Mouse (Mus musculus) embryonic facial prominence, embryonic 12.5 days (tissue): Measurements from ENCODE around the gene Sars2. TPM values are rescaled to one million over a fixed set of nuclear protein-coding genes. Genes with fewer than 3 reads are reported as not detected.
A peak's percentile ranks its signal among the peaks of the same experiment; 100 is the strongest.

Experiments
- ATAC-seq: fragments of 200-750 bp; cut with Nextera tagmentation; 2 replicates; pipeline ENCODE4 v1.8.0; 2017; ENCODE audit not compliant: insufficient number of reproducible peaks, insufficient read depth, low FRiP score, low TSS enrichment
- H3K27ac ChIP-seq: fragments of 300-500 bp; sonication (generic); 2 replicates; pipeline ENCODE4 v1.5.1; 2016; ENCODE audit warnings: mild to moderate bottlenecking
- H3K27me3 ChIP-seq: fragments of 300-500 bp; sonication (generic); 2 replicates; pipeline ENCODE4 v1.6.1; 2016; ENCODE audit warnings: mild to moderate bottlenecking, moderate library complexity
- H3K36me3 ChIP-seq: fragments of 300-500 bp; sonication (generic); 2 replicates; pipeline ENCODE4 v1.6.1; 2016; ENCODE audit warnings: mild to moderate bottlenecking
- H3K4me1 ChIP-seq: fragments of 300-500 bp; sonication (generic); 2 replicates; pipeline ENCODE4 v1.6.1; 2016
- H3K4me2 ChIP-seq: fragments of 300-500 bp; sonication (generic); replicated peaks from 2 replicates; pipeline ENCODE4 v1.6.1; 2016; ENCODE audit warnings: mild to moderate bottlenecking, moderate library complexity
- H3K4me3 ChIP-seq: fragments of 300-500 bp; sonication (generic); 2 replicates; pipeline ENCODE4 v1.5.1; 2016; ENCODE audit warnings: mild to moderate bottlenecking
- H3K9ac ChIP-seq: fragments of 300-500 bp; sonication (generic); 2 replicates; pipeline ENCODE4 v1.6.1; 2016; ENCODE audit warnings: mild to moderate bottlenecking, moderate library complexity
- H3K9me3 ChIP-seq: fragments of 300-500 bp; sonication (generic); 2 replicates; pipeline ENCODE4 v1.6.1; 2016; ENCODE audit warnings: mild to moderate bottlenecking, moderate library complexity
- whole genome bisulfite sequencing: fragments of 180-500 bp; shearing (Covaris S2); methylation state at CpG from one replicate; pipeline ENCODE4 v1.1.7; 2016; 5-methylcytosine and 5-hydroxymethylcytosine counted together
- polyA plus RNA-seq: library from polyadenylated mRNA; unstranded; fragments of >200 nt; fragmentation: Nextera tagmentation; extraction: Ambion mirVana; gene quantifications from 2 replicates; pipeline ENCODE4 v1.2.1, GENCODE M21; 2016

Sars2 gene
- polyA plus RNA-seq, 1 experiment from 2014 or later: 32.0 TPM

GRCm38 (mm10) chr7:28795832-28796231 lies 54.0 kb downstream of the Sars2 start:
- no peak for ATAC-seq
- Histone ChIP-seq H3K9ac (no peak overlapping the region), H3K4me1 (peaks cover 7% of the 10 kb centered on the region), H3K36me3 (no peaks in the 10 kb centered on the region), H3K4me3 (no peak overlapping the region), H3K27ac (0 out of 2 replicates have a peak overlapping the region, but pooled peaks have one; percentile 17), H3K9me3 (no peaks in the 10 kb centered on the region), H3K27me3 (no peaks in the 10 kb centered on the region), H3K4me2 (no peak overlapping the region; the same call in 1 of the 2 replicates)
- WGBS: 74% methylated on average over 15 of the region's 15 CpGs

DNA sequence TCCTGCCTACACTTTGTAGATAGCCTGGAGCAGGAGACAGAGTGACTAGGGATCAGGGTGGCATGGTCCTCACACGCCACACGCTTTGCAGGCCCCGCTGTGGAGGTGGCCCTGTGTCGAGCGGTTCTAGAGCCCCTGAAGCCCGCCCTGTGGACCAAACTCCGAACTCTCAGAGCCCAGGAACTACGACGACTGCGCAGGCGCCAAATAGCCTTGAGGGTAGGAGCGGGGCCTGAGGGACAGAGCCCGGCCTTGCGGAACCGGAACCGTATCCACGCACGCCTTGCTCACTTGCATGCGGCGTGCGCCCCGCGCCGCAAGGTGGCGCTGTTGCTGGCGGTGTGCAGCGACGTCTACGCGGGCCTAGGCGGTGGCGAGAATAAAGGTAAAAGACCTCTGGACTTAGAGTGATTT lies 54.8 kb downstream of the Sars2 start:
- H3K4me3 ChIP-seq: 0 out of 2 replicates have a peak overlapping the region, but pooled peaks have one; percentile 14
- H3K9ac ChIP-seq: peak overlapping the region; percentile 33
- H3K4me1 ChIP-seq: peaks cover 7% of the 10 kb centered on the region
- no peaks in the 10 kb centered on the region for H3K27me3 ChIP-seq
- peak; percentile 43; the same call in 1 of the 2 replicates for ATAC-seq
- WGBS: 17% methylated on average over 32 of the region's 32 CpGs
- H3K36me3 ChIP-seq: no peaks in the 10 kb centered on the region
- 0 out of 2 replicates have a peak overlapping the region, but pooled peaks have one; percentile 17 for H3K27ac ChIP-seq
- no peaks in the 10 kb centered on the region for H3K9me3 ChIP-seq
- peak overlapping the region; percentile 40 for H3K4me2 ChIP-seq

DNA sequence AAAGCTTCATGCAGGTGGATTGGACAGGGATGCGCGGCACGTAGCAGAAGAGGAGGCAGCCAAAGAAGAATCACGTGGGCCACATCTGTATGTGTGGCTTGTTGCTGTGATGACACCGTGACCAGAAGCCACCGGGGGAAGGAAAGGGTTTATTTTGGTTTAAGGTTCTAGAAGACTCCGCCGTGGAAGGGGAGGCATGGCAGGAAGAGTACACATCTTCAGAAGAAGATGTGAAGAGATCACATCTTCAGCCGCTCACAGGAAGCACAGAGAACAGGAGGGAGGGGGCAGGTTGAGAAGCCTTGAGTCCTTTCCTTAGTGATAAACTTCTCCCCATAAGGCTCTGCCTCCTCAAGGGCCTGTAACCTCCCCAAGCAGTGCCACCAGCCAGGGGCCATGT lies 58.2 kb downstream of the Sars2 start:
- WGBS: 89% methylated on average over 9 of the region's 9 CpGs
- H3K36me3 ChIP-seq: no peaks in the 10 kb centered on the region
- peaks cover 32% of the 10 kb centered on the region for H3K4me1 ChIP-seq
- H3K9ac ChIP-seq: no peak overlapping the region
- no peak for ATAC-seq
- H3K9me3 ChIP-seq: no peaks in the 10 kb centered on the region
- H3K4me2 ChIP-seq: no peak overlapping the region
- no peak overlapping the region for H3K27ac ChIP-seq
- no peak overlapping the region for H3K4me3 ChIP-seq
- no peaks in the 10 kb centered on the region for H3K27me3 ChIP-seq

- H3K4me3 ChIP-seq: no peak overlapping the region
- H3K9me3 ChIP-seq: no peaks in the 10 kb centered on the region
- no peak overlapping the region for H3K4me2 ChIP-seq
- H3K27ac ChIP-seq: peak overlapping the region; percentile 89
- 70% methylated on average over 3 of the region's 3 CpGs for WGBS
- peaks cover 30% of the 10 kb centered on the region for H3K4me1 ChIP-seq
- H3K36me3 ChIP-seq: no peaks in the 10 kb centered on the region
- ATAC-seq: no peak
- no peaks in the 10 kb centered on the region for H3K27me3 ChIP-seq
- H3K9ac ChIP-seq: no peak overlapping the region
Observed at GRCm38 (mm10) chr7:28801451-28801850, 59.7 kb downstream of the Sars2 start.

- peaks cover 24% of the 10 kb centered on the region for H3K4me1 ChIP-seq
- no peak overlapping the region for H3K9ac ChIP-seq
- H3K27ac ChIP-seq: peak overlapping the region; percentile 89
- H3K4me3 ChIP-seq: 0 out of 2 replicates have a peak overlapping the region, but pooled peaks have one; percentile 8
- H3K9me3 ChIP-seq: no peaks in the 10 kb centered on the region
- H3K36me3 ChIP-seq: no peaks in the 10 kb centered on the region
- no peaks in the 10 kb centered on the region for H3K27me3 ChIP-seq
- 0 out of 2 replicates have a peak, but pooled peaks have one; percentile 49 for ATAC-seq
- H3K4me2 ChIP-seq: peak overlapping the region; percentile 27; the same call in 1 of the 2 replicates
- WGBS: 20% methylated on average over 10 of the region's 10 CpGs
Observed at GRCm38 (mm10) chr7:28801901-28802670, 60.3 kb downstream of the Sars2 start.

DNA sequence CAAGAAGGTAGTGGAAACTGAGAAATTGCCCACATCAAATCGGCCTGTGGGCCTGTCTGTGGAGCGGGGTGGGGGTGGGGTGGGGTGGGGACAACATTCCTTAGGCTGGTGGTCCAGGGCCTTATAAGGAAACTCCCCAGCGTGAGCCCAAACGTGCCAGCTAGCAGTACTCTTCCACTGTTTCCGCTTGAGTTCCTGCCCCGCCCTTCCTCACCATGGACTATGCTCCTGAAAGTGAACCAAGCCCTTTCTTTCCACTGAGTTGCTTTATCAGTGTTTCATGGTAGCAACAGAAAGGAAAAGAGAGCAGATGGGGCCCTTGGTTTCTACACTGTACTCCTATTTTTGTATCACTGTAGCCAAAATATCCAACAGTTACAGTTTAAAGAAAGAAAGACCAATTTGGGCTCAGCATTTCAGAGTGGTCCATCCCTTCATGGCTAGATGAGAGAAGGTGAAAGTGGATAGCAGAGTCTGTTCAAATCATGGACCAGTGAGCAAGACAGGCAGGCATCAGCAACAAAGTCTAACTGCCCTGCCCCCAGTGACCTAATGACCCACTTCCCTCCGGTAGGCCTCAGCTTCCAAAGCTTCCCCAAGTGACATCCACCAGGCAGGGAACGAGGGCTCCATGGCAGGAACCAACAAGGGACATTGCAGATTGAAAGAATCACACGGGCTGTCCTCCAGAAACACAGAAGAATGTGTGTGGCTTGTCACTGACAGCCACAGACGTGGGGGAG lies 61.2 kb downstream of the Sars2 start:
- peak; percentile 55; the same call in 1 of the 2 replicates for ATAC-seq
- 0 out of 2 replicates have a peak overlapping the region, but pooled peaks have one; percentile 8 for H3K4me3 ChIP-seq
- H3K4me2 ChIP-seq: peak overlapping the region; percentile 27
- H3K36me3 ChIP-seq: no peaks in the 10 kb centered on the region
- H3K9ac ChIP-seq: no peak overlapping the region
- no peaks in the 10 kb centered on the region for H3K9me3 ChIP-seq
- WGBS: 7% methylated on average over 10 of the region's 10 CpGs
- H3K27ac ChIP-seq: peak overlapping the region; percentile 89
- H3K4me1 ChIP-seq: peaks cover 29% of the 10 kb centered on the region
- no peaks in the 10 kb centered on the region for H3K27me3 ChIP-seq

Other genes with a start within 250 kb of the Sars2 start
- gene Ifnl2, start 231.5 kb upstream of the Sars2 start, polyA plus RNA-seq: not detected in 2 replicates
- gene Ifnl3, start 219.2 kb upstream of the Sars2 start, polyA plus RNA-seq: not detected in 2 replicates
- not detected in 2 replicates for gene Sycn, start 201.1 kb upstream of the Sars2 start, polyA plus RNA-seq
- gene Nccrp1, start 194.7 kb upstream of the Sars2 start, polyA plus RNA-seq: not detected in 2 replicates
- 36.6 and 36.8 TPM in 2 replicates for gene Samd4b, start 143.8 kb upstream of the Sars2 start, polyA plus RNA-seq
- 43.4 and 44.1 TPM in 2 replicates for gene Pak4, start 143.8 kb upstream of the Sars2 start, polyA plus RNA-seq
- 0.18 TPM in 1 of 2 replicates, not detected in the other for gene Acp7, start 110.7 kb upstream of the Sars2 start, polyA plus RNA-seq
- 8.6 and 11.9 TPM in 2 replicates for gene Fbxo27, start 49.1 kb upstream of the Sars2 start, polyA plus RNA-seq
- gene Fbxo17, start 25.2 kb upstream of the Sars2 start, polyA plus RNA-seq: 15.9 and 19.7 TPM in 2 replicates
- 135 and 138 TPM in 2 replicates for gene Mrps12, start 172 bp upstream of the Sars2 start, polyA plus RNA-seq
- 5.0 and 6.5 TPM in 2 replicates for gene Ccer2, start 14.2 kb downstream of the Sars2 start, polyA plus RNA-seq
- 76.1 and 76.7 TPM in 2 replicates for gene Sirt2, start 24.7 kb downstream of the Sars2 start, polyA plus RNA-seq
- 38.9 and 42.0 TPM in 2 replicates for gene Nfkbib, start 25.5 kb downstream of the Sars2 start, polyA plus RNA-seq
- 2.2 and 2.8 TPM in 2 replicates for gene Rinl, start 47.0 kb downstream of the Sars2 start, polyA plus RNA-seq
- 372 and 383 TPM in 2 replicates for gene Hnrnpl, start 66.5 kb downstream of the Sars2 start, polyA plus RNA-seq
- 117 and 128 TPM in 2 replicates for gene Ech1, start 83.2 kb downstream of the Sars2 start, polyA plus RNA-seq
- gene Lgals4, start 91.9 kb downstream of the Sars2 start, polyA plus RNA-seq: 5.4 and 7.3 TPM in 2 replicates
- gene Lgals7, start 121.9 kb downstream of the Sars2 start, polyA plus RNA-seq: 2.4 and 4.2 TPM in 2 replicates
- 0.26 and 0.36 TPM in 2 replicates for gene Capn12, start 139.4 kb downstream of the Sars2 start, polyA plus RNA-seq
- 233 and 253 TPM in 2 replicates for gene Actn4, start 220.3 kb downstream of the Sars2 start, polyA plus RNA-seq
- 392 and 419 TPM in 2 replicates for gene Eif3k, start 239.9 kb downstream of the Sars2 start, polyA plus RNA-seq
- 6.7 and 9.3 TPM in 2 replicates for gene Map4k1, start 240.1 kb downstream of the Sars2 start, polyA plus RNA-seq